Mouse (Mus musculus) B cell, adult (primary cell): ENCODE measurements around the gene Msl2. TPM values are rescaled to one million over a fixed set of nuclear protein-coding genes. Genes with fewer than 3 reads are reported as not detected.

ENCODE experiments used
- total RNA-seq: library from RNA; stranded (reverse); gene quantifications from 4 replicates; pipeline ENCODE4 v1.2.4, GENCODE M21; 2023; ENCODE audit not compliant: inconsistent age

Msl2 gene
- 127 to 134 TPM (median 129 TPM) in 4 replicates for total RNA-seq

DNA sequence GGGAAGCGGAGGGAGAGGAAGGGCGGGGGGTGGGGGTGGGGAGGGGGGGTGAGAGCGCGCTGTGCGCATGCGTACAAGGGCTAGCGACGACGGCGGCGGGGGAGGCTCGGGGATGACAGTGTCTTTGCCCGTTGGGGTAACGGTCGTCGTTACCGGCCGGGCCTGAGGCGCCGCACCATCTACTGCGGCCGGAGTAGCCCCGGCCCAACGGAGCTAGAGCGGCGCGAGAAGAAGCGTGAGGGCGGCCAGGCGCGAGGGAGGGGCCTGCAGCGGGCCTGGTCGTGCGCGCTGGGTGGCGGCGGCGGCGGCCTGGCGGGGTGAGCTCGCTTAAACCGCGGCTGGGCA lies at the start of gene Msl2:
Msl2 (plus strand) TSS at position 115 of the 345 bp plus-strand sequence.

DNA sequence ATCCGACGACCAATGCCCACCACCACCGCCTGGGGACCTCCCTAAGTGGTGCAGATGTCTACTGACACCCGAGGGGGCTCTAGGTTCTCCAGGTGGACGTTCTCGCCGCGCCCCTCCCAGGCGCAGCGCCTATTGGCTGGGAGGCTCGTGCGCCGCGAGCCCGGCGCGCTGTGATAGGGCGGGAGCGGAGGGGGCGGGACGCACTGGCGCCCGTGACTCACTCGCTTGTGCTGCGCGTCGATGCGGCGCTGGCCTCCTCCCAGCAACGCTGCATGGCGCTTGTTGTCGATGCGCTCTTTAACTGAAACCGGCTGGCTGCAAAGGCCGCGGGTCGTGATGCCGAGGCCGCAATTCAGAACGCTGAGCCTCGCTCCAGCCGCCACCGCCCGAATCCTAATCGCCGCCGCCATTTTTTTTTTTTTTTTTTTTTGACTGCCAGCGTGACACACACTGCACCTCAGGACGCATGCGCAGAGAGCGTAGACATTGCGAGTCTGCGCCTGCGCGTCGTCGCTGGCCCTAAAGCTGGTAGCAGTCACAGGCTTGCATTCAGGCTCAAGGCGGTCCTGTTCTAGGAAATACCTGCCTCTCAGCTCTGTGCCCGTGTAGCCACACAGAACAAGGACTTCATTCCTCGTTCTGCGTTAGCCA lies 39.3 kb upstream of the Msl2 start, which contains the start of gene Pccb:
Pccb (minus strand) TSS at position 451 of the 651 bp plus-strand sequence.

Other genes starting within 250 kb of the Msl2 start
- gene Pccb, start 39.2 kb upstream of the Msl2 start, total RNA-seq: 9.9 to 16.3 TPM (median 12.1 TPM) in 4 replicates
- gene Ppp2r3a, start 177.7 kb downstream of the Msl2 start, total RNA-seq: 2.4 to 3.2 TPM (median 2.8 TPM) in 4 replicates